Mouse (Mus musculus): ENCODE results near the gene Dpy30.

DNA sequence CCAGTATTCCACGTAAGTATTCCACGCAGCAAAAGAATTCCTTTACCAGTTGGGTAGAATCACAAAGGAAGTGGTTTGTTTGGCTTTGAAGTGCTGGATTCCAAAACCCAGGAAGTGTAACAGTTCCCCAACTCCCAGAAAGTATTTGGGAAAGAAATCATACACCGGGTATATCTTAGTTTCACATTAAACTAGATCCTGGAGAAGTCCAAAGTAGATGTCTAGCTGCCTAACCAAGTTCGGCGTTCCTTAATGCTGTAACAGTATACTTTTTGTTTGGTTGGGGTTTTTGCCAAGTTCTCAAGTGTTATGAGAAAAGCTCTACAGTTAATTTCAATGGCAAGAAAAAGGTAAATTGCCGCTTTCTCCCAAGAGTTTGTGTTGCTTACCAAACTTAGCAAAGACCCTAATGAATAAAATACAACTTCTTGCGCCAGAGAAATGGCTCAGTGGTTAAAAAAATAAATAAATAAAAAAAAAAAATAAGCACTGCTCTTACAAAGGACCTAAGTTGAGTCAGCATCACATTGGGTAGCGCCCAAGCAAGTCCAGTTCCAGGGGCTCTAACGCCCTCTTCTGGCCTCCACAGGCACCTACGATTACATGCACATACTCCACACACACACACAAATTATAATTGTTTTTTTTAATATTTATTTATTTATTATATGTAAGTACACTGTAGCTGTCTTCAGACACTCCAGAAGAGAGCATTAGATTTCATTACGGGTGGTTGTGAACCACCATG is 27.5 kb downstream of the Dpy30 start:
- no peak for TF ChIP-seq USF1 (IDR thresholded peaks at IDR 0.05; ENCODE audit: low read depth)
- no peak for TF ChIP-seq POLR2A (IDR thresholded peaks at IDR 0.05; ENCODE audit: insufficient read length, low read depth)
- TF ChIP-seq MYOD1 (IDR thresholded peaks at IDR 0.05; ENCODE audit: control insufficient read depth in 1 of 3, insufficient read length in 2 of 3, low read depth in 2 of 3): no peak
